Mouse (Mus musculus): ENCODE results near the gene Nol11.

DNA sequence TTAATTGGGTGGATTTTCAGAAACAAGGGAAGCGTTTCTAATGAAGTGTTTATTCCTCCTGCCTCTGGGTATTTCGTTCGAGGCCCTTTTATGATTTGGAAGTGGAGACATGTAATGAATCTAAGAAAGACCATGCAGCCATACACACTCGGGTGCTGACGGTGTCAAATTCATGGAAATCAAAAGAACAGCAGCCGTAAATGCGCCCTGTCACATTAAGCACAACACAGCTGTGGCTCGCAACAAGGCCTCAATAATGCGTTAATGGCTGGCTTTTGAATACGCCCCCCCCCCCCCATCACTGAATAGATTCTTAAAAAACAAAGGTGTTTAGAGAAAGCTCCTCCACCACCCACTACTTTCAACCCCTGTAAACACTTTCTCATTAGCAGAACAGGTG, 40.9 kb upstream of the Nol11 start:
- TF ChIP-seq CTCF (IDR thresholded peaks at IDR 0.05; ENCODE audit: borderline replicate concordance, control insufficient read depth, extremely low read depth, insufficient read depth, low read length, poor library complexity) (no peak), POLR2A (IDR thresholded peaks at IDR 0.05; ENCODE audit: control insufficient read depth, extremely low read depth, insufficient read depth, low read length, poor library complexity) (no peak)

Measured in thymus, adult 2 months (tissue).